Mouse (Mus musculus) myocyte (in vitro differentiated cells): ENCODE results near the gene Sdc3.

ENCODE experiments used
- CEBPB ChIP-seq: IDR thresholded peaks from 2 replicates; pipeline ENCODE4 v1.6.1; 2011; ENCODE audit warnings: mild to moderate bottlenecking, moderate library complexity; ENCODE audit not compliant: poor library complexity, insufficient read depth, severe bottlenecking
- E2F4 ChIP-seq: IDR thresholded peaks from one replicate; pipeline ENCODE4 v1.6.1; 2011; ENCODE audit warnings: mild to moderate bottlenecking, control low read depth, moderate library complexity; ENCODE audit not compliant: insufficient read depth
- MAX ChIP-seq: IDR thresholded peaks from one replicate; pipeline ENCODE4 v1.6.1; 2011; ENCODE audit warnings: low read depth, mild to moderate bottlenecking, control low read depth
- MYOD1 ChIP-seq, 3 experiments: IDR thresholded peaks; one replicate each; pipeline ENCODE4 v1.6.1; 2011; ENCODE audit warnings: control low read depth in 2 of 3, low read depth in 2 of 3, mild to moderate bottlenecking in 2 of 3, moderate library complexity in 1 of 3; ENCODE audit not compliant: insufficient read length in 2 of 3, control insufficient read depth in 1 of 3
- MYOG ChIP-seq, 3 experiments: IDR thresholded peaks; one replicate each; pipeline ENCODE4 v1.6.1; 2011; ENCODE audit warnings: control low read depth in 2 of 3, low read depth in 2 of 3, mild to moderate bottlenecking in 2 of 3; ENCODE audit not compliant: insufficient read length in 2 of 3, control insufficient read depth in 1 of 3, insufficient read depth in 1 of 3
- POLR2A ChIP-seq: IDR thresholded peaks from one replicate; pipeline ENCODE4 v1.6.1; 2011; ENCODE audit warnings: low read depth, mild to moderate bottlenecking, control low read depth, moderate library complexity; ENCODE audit not compliant: insufficient read length
- TCF12 ChIP-seq: IDR thresholded peaks from one replicate; pipeline ENCODE4 v1.6.1; 2011; ENCODE audit warnings: mild to moderate bottlenecking, control low read depth; ENCODE audit not compliant: poor library complexity, insufficient read depth, severe bottlenecking
- TCF3 ChIP-seq: IDR thresholded peaks from one replicate; pipeline ENCODE4 v1.6.1; 2011; ENCODE audit warnings: low read depth, control low read depth; ENCODE audit not compliant: insufficient read length
- USF1 ChIP-seq: IDR thresholded peaks from one replicate; pipeline ENCODE4 v1.6.1; 2011; ENCODE audit warnings: low read depth, mild to moderate bottlenecking, control low read depth, moderate library complexity

DNA sequence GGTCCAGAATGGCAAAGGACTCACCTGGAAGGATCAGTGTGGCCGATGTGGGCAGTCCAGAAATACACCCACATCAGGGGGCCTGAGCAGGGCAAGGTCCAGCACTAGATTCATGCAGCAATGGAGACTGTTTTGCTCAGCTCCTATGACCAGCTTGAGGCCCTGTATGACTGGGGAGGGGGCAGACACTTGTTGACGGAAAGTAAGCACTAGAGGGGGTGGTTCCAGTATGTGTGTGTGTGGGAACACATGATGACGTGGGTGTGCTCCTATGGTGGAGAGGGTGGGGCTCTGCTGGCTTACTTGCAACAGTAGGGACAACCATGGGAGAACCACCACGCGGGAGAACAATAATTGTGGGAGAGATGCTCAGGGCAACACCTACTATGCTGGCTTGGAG, 70.2 kb downstream of the Sdc3 start:
- TF ChIP-seq POLR2A: no peak
- TF ChIP-seq MYOG (IDR thresholded peaks at IDR 0.05; ENCODE audit: control insufficient read depth in 1 of 3, insufficient read depth in 1 of 3, insufficient read length in 2 of 3, low read depth in 2 of 3): no peak
- TF ChIP-seq MAX: no peak
- no peak for TF ChIP-seq CEBPB
- no peak for TF ChIP-seq TCF12
- no peak for TF ChIP-seq MYOD1 (IDR thresholded peaks at IDR 0.05; ENCODE audit: control insufficient read depth in 1 of 3, insufficient read length in 2 of 3, low read depth in 2 of 3)
- no peak for TF ChIP-seq USF1
- TF ChIP-seq TCF3: no peak
- no peak for TF ChIP-seq E2F4
